Mouse (Mus musculus): ENCODE results near the gene Zdhhc16. TPM values are rescaled to one million over a fixed set of nuclear protein-coding genes. Genes with fewer than 3 reads are reported as not detected.
A peak's percentile ranks its signal among the peaks of the same experiment; 100 is the strongest.
"Not testable (repeated sequence)": the region's sequence is repeated elsewhere in the genome, so short reads cannot be mapped to it uniquely, and the experiment has no call there.

Gene Zdhhc16
- total RNA-seq, 2 experiments from 2014 or later: 16.2 to 17.4 TPM

- intact Hi-C loops (cut with DNase I): loop anchor here (2.0 to 5.0 kb wide), 3 partner anchors 20 to 115 kb away; partner anchors contain the start of genes Exosc1, Frat2 and Zdhhc16
These were observed 20.9 kb upstream of the Zdhhc16 start for GRCm38 (mm10) chr19:41912121-41913080.

DNA sequence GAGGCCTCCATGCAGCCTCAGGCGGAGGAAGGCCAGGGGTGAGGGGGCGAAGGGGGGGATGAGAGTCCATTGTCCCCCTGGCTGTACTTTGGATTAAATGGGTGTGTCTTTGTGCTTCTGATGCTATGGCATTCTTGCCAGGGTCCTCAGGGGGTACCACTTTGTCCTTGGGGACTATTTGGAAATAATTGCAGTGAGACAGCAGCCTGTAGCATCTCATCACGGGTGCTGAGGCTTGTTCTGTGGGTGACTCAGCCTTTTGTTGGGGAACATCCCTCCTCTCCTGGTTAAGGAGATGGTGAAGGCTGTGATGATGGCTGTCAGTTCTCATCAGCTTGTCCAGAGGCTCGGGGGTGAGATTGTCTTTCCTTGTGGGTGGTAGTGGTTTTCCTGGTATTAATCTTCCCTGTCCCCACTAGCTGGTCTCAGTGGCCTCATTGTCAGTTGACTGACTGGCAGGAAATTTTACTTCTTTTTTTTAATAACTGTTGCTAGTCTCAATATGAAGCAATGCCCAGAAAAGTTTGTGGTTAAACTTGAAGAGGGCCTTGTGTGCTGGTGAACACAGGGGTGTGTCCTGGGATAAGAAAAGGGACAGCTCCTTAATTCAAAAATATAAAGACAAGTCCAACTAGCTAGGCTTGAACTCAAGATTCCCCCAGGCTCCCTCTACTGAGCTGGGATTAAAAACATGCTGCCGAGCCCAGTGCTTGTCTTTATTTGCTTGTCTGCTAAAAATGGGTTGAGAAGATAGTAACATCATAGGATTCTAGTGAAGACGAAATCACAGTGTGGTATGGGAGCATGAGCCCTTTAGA is 19.3 kb upstream of the Zdhhc16 start:
- intact Hi-C loops (cut with DNase I): loop anchor here (2.0 to 5.0 kb wide), 3 partner anchors 19 to 113 kb away; partner anchors contain the start of genes Exosc1, Frat2 and Zdhhc16
- no peak for DNase-seq

More at GRCm38 (mm10) chr19:41912121-41913080, 20.9 kb upstream of the Zdhhc16 start:
- peak; percentile 28 to 47 for DNase-seq

DNA sequence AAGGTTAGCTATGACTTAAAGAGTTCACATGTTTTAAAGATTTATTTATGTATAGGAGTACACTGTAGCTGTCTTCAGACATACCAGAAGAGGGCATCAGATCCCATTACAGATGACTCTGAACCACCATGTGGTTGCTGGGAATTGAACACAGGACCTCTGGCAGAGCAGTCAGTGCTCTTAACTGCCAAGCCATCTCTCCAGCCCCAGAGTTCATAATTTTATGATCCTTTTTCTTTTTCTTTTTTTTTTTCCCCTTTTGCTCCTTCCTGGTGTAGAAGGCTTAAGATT is 18.7 kb upstream of the Zdhhc16 start:
- intact Hi-C loops (cut with DNase I): loop anchor here (5.0 kb wide), 2 partner anchors 67 to 113 kb away; partner anchors contain the start of gene Frat2

DNA sequence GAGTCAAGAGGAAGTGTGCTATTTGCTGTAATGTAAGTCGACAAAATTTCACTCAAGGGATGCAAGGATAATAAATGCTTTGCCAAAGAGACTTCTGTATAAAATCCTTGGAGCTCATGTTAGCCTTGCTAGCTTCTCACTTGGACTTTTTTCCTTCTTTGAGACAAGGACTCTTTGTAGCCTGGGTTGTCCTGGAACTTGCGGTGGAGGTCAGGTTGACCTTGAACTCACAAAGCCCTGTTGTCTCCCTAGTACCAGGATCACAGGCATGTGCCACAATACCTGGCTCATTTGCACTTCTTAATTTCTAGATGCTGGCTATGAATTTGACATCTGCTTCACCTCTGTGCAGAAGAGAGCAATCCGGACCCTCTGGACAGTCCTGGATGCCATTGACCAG is 18.0 kb upstream of the Zdhhc16 start:
- no peak for DNase-seq
- intact Hi-C loops (cut with DNase I): no loop called here

More for the DNA sequence above, 18.7 kb upstream of the Zdhhc16 start:
- not testable (repeated sequence) for DNase-seq

DNA sequence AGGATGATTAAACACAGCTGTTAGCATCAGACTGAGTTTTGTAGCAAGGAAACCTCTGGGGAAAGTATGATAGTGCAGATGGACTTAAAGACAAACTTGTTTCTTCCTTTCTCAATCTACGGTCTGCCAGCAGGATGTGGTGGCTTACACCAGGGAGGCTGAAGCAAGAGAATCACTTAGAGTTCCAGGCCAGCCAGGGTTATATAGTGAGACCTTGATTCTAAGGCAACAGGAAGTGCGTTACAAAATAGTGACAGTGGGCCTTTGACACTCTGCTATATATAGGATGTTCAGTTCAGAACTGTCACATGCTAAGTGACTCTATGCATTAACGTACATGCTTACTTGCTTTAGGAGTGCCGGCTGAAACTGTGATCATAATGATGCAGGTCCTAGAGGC is 16.4 kb upstream of the Zdhhc16 start:
- no peak for DNase-seq
- intact Hi-C loops (cut with DNase I): no loop called here

GRCm38 (mm10) chr19:41919471-41919870 is 13.8 kb upstream of the Zdhhc16 start:
- intact Hi-C loops (cut with DNase I): no loop called here
- no peak for DNase-seq

DNA sequence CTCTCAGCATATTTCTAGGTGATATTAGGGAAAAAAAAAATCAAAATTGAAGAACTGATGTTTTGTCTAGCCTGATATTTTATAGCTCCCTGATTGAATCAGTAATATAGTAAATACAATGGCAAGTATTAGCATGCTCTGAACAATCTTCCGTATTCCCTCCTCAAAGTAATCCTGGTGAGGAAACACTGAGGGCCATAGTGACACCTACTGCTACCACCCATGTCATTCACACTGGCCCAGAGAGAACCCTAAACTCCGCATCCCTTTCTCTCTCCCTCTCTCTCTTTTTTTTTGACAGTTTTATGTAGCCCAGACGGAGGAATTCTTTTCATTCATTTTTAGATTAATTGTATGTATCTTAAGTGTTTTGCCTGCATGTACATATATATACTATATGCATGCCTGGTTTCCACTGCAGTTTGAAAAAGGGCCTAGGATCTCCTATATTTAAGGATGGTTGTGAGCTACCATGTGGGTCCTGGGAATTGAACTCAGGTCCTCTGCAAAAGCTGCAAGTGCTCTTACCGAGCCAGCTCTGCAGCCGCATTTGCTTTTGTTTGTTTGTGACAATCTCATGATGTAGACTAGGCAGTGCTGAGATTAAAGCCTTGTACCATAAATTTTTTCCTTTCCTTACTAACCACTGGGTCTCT is 12.7 kb upstream of the Zdhhc16 start:
- no peak for DNase-seq
- intact Hi-C loops (cut with DNase I): no loop called here

GRCm38 (mm10) chr19:41932686-41933085 is 594 bp upstream of the Zdhhc16 start:
- DNase-seq: no peak
- intact Hi-C loops (cut with DNase I): loop anchor here (1.0 to 10.0 kb wide), 3 partner anchors 20 to 92 kb away; no protein-coding TSS in a partner anchor

DNA sequence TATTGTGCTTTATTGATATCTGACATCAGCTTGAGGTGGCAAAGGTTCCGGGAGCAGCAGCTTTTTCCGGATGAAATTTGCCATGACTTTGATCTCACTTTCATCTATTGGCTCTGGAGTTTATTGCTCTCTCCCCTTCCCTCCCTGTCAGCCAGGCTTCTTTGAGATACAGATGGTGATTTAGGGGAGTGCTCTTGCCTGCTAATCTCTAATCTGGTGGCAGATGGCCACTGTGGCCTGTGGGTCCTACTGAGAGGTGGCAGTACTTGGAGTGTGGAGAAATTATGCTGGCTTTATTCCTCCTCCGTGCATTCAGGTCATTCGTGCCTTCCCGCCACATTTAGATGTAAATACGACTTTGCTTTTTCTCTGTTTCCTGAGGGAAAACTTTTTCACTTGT is 844 bp downstream of the Zdhhc16 start:
- intact Hi-C loops (cut with DNase I): loop anchor here (10.0 kb wide), 1 partner anchor 91 kb away; no protein-coding TSS in a partner anchor

DNA sequence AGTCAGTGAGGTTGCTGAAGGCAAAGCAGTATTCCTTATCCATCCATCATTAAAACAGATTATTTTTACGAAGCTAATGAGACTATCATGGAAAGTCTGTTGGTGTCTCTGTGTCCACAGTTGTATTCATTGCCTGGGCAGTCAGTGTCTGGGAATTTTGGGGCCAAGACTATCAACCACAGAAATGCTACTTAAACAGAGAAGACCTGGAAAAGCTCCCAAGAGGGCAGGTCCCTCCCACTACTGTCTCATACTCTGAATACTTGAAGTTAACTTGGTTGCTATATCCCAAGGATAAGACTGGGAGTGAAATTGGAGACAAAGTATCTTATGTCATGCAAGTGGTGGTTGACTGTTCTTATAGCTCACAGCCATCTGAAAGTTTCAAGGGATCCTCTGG is 2.6 kb downstream of the Zdhhc16 start:
- DNase-seq: no peak
- intact Hi-C loops (cut with DNase I): loop anchor here (10.0 kb wide), 1 partner anchor 89 kb away; no protein-coding TSS in a partner anchor

More for the DNA sequence above, 844 bp downstream of the Zdhhc16 start:
- no peak for DNase-seq

GRCm38 (mm10) chr19:41938539-41938938 is 5.3 kb downstream of the Zdhhc16 start:
- DNase-seq: no peak
- intact Hi-C loops (cut with DNase I): loop anchor here (10.0 kb wide), 1 partner anchor 86 kb away; no protein-coding TSS in a partner anchor

GRCm38 (mm10) chr19:41943841-41944240 is 10.6 kb downstream of the Zdhhc16 start:
- intact Hi-C loops (cut with DNase I): no loop called here

DNA sequence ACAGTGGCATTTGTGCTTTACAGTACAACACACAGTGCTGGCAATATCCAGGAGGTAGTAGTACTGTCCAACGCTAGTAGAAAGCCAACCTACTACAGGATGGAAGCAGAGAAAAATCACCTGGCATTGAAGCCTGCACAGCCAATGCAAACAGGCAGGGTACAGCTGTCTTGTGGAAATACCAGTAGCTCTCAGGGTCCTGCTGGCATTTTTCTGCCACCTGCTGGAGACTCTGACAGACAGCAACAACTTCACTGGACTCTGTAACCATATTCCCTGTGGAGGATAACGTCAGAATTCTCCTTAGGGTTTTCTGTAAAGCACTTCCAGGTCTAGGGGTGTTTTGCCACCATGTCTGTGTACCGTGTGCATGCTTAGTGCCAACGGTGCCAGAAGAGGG is 19.0 kb downstream of the Zdhhc16 start:
- DNase-seq: no peak
- intact Hi-C loops (cut with DNase I): no loop called here

More at GRCm38 (mm10) chr19:41943841-41944240, 10.6 kb downstream of the Zdhhc16 start:
- DNase-seq: no peak

- intact Hi-C loops (cut with DNase I): no loop called here
- no peak for DNase-seq
These were observed 20.3 kb downstream of the Zdhhc16 start for GRCm38 (mm10) chr19:41953574-41953973.

DNA sequence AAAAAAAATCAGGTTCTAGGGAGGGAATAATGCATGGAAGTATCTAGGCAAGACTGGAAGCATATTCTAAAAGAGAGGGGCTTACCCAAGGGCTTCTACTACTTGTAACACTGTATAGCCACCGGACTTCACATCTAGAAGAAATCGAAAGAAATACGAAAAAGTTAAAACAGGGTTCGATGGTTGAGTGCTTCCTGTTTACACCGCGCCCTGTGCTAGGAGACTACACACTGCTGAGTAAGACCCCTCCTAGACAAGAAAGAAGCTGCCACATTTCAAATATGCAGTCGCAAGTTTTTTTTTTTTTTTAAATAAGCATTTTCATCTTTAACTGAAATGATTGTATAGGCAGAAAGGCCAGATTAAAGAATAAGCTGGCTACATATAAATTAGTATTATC is 36.3 kb downstream of the Zdhhc16 start:
- intact Hi-C loops (cut with DNase I): no loop called here
- DNase-seq: no peak

DNA sequence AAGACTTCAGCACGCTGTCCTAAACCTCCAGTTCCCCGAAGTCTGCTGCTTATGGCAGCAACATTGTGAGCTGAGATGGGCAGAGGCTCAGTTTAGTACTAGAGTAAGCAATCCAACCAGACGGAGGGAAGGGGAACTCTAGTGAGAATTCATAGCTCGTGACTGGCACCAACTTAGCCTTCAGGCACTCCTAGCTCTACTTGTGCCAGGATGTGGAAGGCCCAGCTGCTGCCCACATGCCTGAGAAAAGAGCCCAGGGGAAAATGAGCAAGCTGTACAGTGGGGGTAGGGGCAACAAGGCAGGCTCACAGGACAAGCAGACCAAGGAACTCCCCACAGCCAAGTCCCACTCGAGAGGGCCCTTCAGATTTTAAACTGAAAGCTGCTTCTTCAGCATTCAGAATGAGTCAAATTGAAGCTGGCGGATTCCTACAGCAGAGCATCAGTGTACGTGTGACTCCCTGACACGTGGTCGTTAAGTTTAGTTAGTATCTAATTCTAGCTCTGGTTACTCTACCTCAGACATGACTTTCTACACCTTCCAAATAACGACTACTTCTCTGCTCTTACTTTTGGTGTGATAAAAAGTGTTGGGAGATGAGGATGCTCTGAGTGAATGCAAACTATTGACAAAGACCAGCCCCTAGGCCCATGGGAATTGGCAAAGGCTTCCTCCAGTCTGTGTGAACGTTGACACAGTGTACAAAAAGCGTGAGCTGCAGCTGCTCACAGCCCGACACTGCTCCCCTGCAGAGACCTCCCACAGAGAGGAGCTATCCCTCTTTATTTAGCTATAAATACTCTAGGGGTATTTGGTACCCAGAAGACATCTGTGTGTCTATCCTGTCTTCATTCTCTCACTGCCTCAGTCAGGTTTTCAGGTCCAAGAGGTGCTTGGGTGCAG is 40.9 kb downstream of the Zdhhc16 start:
- no peak for DNase-seq
- intact Hi-C loops (cut with DNase I): no loop called here

DNA sequence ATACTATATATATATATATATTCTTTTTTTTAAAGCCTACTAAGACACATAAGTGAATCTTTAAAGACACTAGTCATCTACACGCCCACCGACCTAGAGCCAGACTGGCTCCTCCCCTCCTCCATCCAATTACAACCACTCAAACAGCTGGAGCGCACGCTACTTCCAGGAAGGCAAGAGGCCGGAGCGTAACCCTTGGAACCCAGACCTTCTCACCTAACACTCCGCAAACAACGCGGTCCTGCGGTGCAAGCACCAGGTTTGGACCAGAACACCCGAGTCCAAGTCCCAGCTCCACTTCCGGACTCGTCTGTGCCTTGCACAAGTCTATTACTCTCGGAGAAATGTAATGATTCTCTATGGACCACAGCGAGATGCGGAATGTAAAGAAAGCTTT is 47.1 kb downstream of the Zdhhc16 start:
- DNase-seq: no peak
- intact Hi-C loops (cut with DNase I): loop anchor here (1.0 kb wide), 1 partner anchor 46 kb away; no protein-coding TSS in a partner anchor

DNA sequence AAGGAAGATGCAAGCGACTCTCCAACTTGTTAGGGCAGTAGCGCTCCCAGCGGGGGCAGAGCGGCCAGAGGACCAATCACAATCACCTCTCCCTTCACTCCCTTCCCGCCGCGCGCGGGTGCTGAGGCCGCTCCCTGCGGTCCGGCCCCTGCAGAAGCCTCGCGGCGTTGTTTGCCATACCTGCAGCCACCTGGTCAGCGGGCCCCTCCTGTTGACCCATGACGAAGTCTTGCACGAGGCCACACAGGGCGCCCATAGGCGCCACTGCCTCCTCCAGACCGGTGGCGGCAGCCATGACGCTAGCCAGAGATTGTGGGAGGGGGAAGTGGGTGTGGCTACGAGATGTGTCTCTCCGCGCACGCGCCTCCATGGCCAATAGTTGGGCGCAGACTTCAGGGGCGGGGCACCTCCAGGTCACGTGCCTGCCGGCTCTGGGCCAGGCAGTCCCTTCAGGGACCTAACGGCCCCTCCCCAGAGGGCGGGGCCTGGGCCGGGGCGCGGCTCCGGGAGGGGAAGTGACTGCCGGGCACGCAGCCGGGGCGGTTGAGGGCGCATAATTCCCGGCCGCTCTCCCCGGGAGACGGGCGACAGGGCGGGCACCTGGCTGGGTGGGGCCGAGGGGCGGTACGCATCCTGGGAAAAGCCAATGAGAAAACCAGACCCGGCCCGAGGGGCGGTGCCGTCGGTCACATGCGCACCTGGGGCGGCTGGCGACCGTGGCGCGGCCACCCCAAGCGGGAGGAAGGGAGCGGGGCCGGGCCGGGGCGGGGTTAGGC is 47.7 kb downstream of the Zdhhc16 start, which contains the start of gene Mms19:
Gene Mms19 (minus strand): TSS at position 339 of the 776 bp plus-strand sequence.
- intact Hi-C loops (cut with DNase I): loop anchor here (1.0 kb wide), 1 partner anchor 45 kb away; no protein-coding TSS in a partner anchor

More for the DNA sequence above, 47.7 kb downstream of the Zdhhc16 start, which contains the start of gene Mms19:
- DNase-seq: peak; percentile 98 to 100

Data from heart, postnatal 36 days (tissue).